Mouse (Mus musculus) splenic B cell, adult 2 months (primary cell): ENCODE measurements around the gene Tceal3.
"Not testable (repeated sequence)": the region's sequence is repeated elsewhere in the genome, so short reads cannot be mapped to it uniquely, and the experiment has no call there.

Source experiments
- DNase-seq: peaks from one replicate; pipeline ENCODE4 v3.0.0-alpha.2; 2011; ENCODE audit warnings: low read depth, low spot score
- H3K27me3 ChIP-seq: 2 replicates; pipeline ENCODE4 v1.6.1; 2012; ENCODE audit warnings: mild to moderate bottlenecking, low read length, moderate library complexity, mixed read lengths; ENCODE audit not compliant: control insufficient read depth, poor library complexity, insufficient read depth, severe bottlenecking
- H3K36me3 ChIP-seq: 2 replicates; pipeline ENCODE4 v1.6.1; 2012; ENCODE audit warnings: mild to moderate bottlenecking, low read length, moderate library complexity, mixed read lengths; ENCODE audit not compliant: control insufficient read depth, poor library complexity, insufficient read depth, severe bottlenecking

Tceal3 gene

DNA sequence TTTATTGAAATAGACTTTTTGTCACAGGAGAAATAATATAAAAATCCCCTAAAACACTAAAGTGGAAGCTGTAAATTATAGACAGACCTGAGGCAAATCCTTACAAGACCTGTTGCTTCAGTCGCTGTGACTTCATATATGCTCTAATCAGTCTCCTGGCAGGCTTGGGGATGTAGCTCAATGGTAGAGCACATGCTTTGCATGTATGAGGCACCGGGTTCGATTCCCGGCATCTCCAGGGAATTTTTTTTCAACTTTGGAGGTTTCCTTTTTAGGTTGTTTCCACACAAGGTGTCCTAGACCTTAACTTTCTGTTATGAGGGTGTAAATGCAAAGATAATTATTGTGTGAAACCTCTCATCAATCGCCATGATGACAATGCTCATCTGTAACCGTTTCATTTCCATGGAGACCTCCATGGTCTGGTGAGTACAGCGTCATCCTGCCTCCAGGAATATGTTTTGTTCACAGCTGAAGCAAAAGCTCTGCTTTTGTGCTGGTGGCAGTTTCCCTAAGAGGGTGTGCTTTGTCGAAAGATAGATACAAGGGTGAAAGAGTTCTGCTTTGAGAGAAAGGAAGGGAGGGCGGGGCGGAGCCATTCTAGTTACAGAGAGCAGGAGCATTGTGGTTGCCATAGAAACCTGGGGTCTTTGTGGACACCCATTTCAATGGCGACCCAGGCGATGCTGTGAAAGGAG lies at the start of gene Tceal3:
Gene Tceal3, plus strand, starts transcription at position 644 of the 698 bp plus-strand sequence.
- H3K36me3 ChIP-seq = no peaks in the 10 kb centered on the region
- no peak for DNase-seq

GRCm38 (mm10) chrX:136543956-136544355 lies 46.7 kb upstream of the Tceal3 start, which contains the start of gene Kir3dl2:
TSS of gene Kir3dl2 (minus strand) at chrX:136544056.
- H3K36me3 ChIP-seq, DNase-seq, H3K27me3 ChIP-seq: not testable (repeated sequence)

More for the DNA sequence above, at the start of gene Tceal3:
- no peaks in the 10 kb centered on the region for H3K27me3 ChIP-seq

DNA sequence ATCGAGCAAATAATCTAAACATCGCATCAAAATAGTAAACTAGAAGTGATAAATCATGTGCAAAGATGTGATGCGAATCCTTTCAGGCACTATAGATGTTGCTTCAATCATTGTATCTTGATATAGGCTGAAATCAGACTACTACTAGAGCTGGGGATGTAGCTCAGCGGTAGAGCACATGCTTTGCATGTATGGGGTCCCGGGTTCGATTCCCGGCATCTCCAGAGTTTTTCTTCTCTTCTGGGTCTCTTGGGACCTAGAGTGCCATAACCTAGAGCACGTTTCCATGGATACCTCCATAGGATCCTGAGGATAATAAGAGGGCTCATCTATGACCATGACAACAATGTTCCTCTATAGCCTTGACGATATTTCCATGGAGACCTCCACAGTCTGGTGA lies 21.5 kb upstream of the Tceal3 start:
- not testable (repeated sequence) for H3K27me3 ChIP-seq, DNase-seq, H3K36me3 ChIP-seq

DNA sequence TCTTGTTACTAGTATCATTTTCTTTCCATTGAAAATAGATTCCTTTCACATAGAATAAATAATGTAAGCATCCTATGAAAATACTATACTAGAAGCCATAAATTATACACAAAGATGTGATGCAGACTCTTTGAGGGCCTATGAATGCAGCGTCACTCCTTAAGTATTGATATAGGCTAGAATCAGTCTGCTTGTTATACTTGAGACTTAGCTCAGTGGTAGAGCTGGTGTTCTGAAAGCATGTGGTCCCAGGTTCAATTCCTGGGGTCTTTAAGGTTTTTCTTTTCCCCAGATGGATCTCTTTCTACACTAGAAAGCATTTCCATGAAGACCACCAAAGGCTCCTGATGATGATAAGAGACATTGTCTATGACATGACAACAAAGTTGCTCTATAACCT lies 6.0 kb upstream of the Tceal3 start:
- DNase-seq = no peak
- no peaks in the 10 kb centered on the region for H3K36me3 ChIP-seq
- no peaks in the 10 kb centered on the region for H3K27me3 ChIP-seq

DNA sequence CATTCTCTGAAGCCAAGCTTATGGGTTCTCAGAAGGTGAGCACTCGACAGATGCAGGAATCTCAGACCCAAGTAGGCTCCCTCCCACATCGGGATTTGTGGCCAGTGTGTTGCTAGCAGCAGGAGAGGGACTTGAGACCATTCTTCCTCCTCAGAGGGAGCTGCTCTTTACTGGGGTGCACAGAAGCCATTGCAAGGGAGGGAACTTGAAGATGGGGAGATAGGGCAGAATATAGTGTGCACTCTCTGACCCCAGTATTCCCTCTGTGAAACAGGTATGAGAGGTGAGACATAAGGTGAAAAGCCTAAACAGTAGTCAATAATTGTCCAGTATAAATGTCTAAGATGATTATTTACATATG lies 235 bp downstream of the Tceal3 start:
- Histone ChIP-seq H3K27me3 (no peaks in the 10 kb centered on the region), H3K36me3 (no peaks in the 10 kb centered on the region)
- no peak for DNase-seq

DNA sequence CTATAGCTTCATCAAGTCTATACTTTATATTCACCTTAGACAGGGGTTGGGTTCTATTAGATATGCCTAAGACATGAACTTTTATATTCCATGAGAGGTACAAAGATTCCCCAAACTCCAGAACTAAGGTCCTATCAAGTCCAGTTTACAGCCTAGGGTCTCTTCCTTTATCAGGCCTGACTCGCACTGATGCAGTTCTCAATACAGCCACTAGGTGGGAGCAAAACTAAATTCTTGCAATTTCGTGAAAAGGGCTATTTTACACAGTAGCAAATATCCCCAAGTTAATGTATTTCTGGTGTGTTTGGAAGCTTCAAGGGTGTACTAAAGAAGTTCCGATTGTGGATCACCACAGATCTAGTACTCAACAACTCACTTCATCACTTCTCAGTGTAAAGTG lies 8.8 kb downstream of the Tceal3 start:
- H3K27me3 ChIP-seq = no peaks in the 10 kb centered on the region
- peak; percentile 23 for DNase-seq
- no peaks in the 10 kb centered on the region for H3K36me3 ChIP-seq

GRCm38 (mm10) chrX:136606951-136607350 lies 16.3 kb downstream of the Tceal3 start:
- Histone ChIP-seq H3K27me3 (no peaks in the 10 kb centered on the region), H3K36me3 (no peaks in the 10 kb centered on the region)
- DNase-seq = no peak

DNA sequence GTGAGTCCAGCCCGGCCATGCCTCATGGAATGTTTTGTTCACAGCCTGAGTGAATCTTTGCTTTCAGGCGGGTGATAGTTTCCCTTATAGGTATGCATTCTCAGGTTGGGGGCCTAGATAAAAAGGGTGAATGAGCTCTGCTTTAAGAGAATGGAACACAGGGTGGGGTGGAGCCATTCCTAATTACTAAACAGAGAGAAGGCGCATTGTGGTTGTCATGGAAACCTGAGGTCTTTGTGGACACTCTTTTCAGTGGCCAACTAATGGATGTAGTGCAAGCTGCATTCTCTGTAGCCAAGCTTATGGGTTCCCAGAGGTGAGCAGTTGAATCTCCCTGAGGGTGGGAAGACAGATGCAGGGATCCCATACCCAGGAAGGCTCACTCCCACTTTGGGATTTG lies 16.8 kb downstream of the Tceal3 start:
- Histone ChIP-seq H3K36me3 (no peaks in the 10 kb centered on the region), H3K27me3 (no peaks in the 10 kb centered on the region)
- no peak for DNase-seq

DNA sequence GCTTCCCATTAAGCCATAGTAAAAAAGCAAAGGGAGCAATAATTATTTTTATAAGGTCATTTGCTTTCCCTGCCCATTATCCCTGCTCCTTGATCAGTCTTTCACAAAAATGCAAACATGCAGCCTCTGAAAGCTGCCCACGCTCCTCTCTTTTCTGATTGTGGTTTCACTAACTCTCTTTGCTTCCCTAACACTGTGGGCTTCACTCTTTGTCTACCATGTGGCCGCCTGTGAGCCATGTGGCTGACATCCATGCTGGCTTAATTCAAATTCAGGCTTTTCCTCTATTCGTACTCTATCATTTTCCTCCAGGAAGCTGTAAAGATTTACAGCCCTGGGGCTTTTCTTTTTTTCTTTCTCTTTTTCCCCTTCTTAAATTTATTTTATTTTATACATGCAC lies 20.7 kb downstream of the Tceal3 start:
- no peak for DNase-seq
- Histone ChIP-seq H3K36me3 (no peaks in the 10 kb centered on the region), H3K27me3 (no peaks in the 10 kb centered on the region)

GRCm38 (mm10) chrX:136615889-136616288 lies 25.2 kb downstream of the Tceal3 start:
- H3K36me3 ChIP-seq, H3K27me3 ChIP-seq, DNase-seq: not testable (repeated sequence)

- peak; percentile 2 for DNase-seq
- no peaks in the 10 kb centered on the region for H3K36me3 ChIP-seq
- H3K27me3 ChIP-seq = no peaks in the 10 kb centered on the region
Measured at GRCm38 (mm10) chrX:136624905-136625569, 34.4 kb downstream of the Tceal3 start.

GRCm38 (mm10) chrX:136625959-136626358 lies 35.3 kb downstream of the Tceal3 start:
- no peaks in the 10 kb centered on the region for H3K36me3 ChIP-seq
- no peaks in the 10 kb centered on the region for H3K27me3 ChIP-seq
- no peak for DNase-seq

GRCm38 (mm10) chrX:136635116-136635515 lies 44.5 kb downstream of the Tceal3 start:
- H3K36me3 ChIP-seq = no peaks in the 10 kb centered on the region
- DNase-seq = no peak
- H3K27me3 ChIP-seq = no peaks in the 10 kb centered on the region

- no peaks in the 10 kb centered on the region for H3K36me3 ChIP-seq
- H3K27me3 ChIP-seq = no peaks in the 10 kb centered on the region
- DNase-seq = no peak
Measured at GRCm38 (mm10) chrX:136639754-136640153, 49.1 kb downstream of the Tceal3 start.

- H3K36me3 ChIP-seq, H3K27me3 ChIP-seq, DNase-seq: not testable (repeated sequence)
Measured at GRCm38 (mm10) chrX:136645857-136646256, 55.2 kb downstream of the Tceal3 start.
